Mouse (Mus musculus) lung, postnatal 0 days (tissue): Measurements from ENCODE around the gene Wipf1. TPM values are rescaled to one million over a fixed set of nuclear protein-coding genes. Genes with fewer than 3 reads are reported as not detected.
A peak's percentile ranks its signal among the peaks of the same experiment; 100 is the strongest.

Source experiments
- ATAC-seq: fragments of 200-750 bp; cut with Nextera tagmentation; 2 replicates; pipeline ENCODE4 v1.8.0; 2017; ENCODE audit warnings: moderate library complexity
- DNase-seq: peaks from one replicate; pipeline ENCODE4 v3.0.0-alpha.2; 2016; ENCODE audit warnings: low spot score
- H3K27ac ChIP-seq: fragments of 300-500 bp; sonication (generic); 2 replicates; pipeline ENCODE4 v1.5.1; 2014; ENCODE audit warnings: antibody characterized with exemption, mild to moderate bottlenecking, low read length, mixed read lengths
- H3K27me3 ChIP-seq: fragments of 300-500 bp; sonication (generic); replicated peaks from 2 replicates; pipeline ENCODE4 v1.6.1; 2014; ENCODE audit warnings: low read length, mixed read lengths; ENCODE audit not compliant: insufficient read depth
- H3K36me3 ChIP-seq: fragments of 300-500 bp; sonication (generic); 2 replicates; pipeline ENCODE4 v1.6.1; 2014; ENCODE audit warnings: low read length, mixed read lengths; ENCODE audit not compliant: insufficient read depth
- H3K4me1 ChIP-seq: fragments of 300-500 bp; sonication (generic); 2 replicates; pipeline ENCODE4 v1.6.1; 2014; ENCODE audit warnings: antibody characterized with exemption, low read depth, low read length, mixed read lengths; ENCODE audit not compliant: insufficient read depth
- H3K4me2 ChIP-seq: fragments of 300-500 bp; sonication (generic); replicated peaks from 2 replicates; pipeline ENCODE4 v1.6.1; 2014; ENCODE audit warnings: low read depth, mild to moderate bottlenecking, low read length, moderate library complexity, mixed read lengths
- H3K4me3 ChIP-seq: fragments of 300-500 bp; sonication (generic); 2 replicates; pipeline ENCODE4 v1.5.1; 2014; ENCODE audit warnings: low read depth, low read length
- H3K9ac ChIP-seq: fragments of 300-500 bp; sonication (generic); replicated peaks from 2 replicates; pipeline ENCODE4 v1.6.1; 2014; ENCODE audit warnings: low read depth, mild to moderate bottlenecking
- H3K9me3 ChIP-seq: fragments of 300-500 bp; sonication (generic); 2 replicates; pipeline ENCODE4 v1.6.1; 2016; ENCODE audit warnings: low read length, mixed read lengths
- CTCF ChIP-seq: IDR thresholded peaks from 2 replicates; pipeline ENCODE4 v1.5.1; 2016; ENCODE audit warnings: antibody characterized with exemption, mild to moderate bottlenecking
- EP300 ChIP-seq: IDR thresholded peaks from 2 replicates; pipeline ENCODE4 v1.6.1; 2016; ENCODE audit warnings: antibody characterized with exemption, mild to moderate bottlenecking, control low read depth
- WGBS: fragments of 180-500 bp; shearing (Covaris S2); extraction: QIAGEN DNeasy Blood & Tissue Kit; methylation state at CpG from one replicate; pipeline ENCODE4 v1.1.7; 2014; 5-methylcytosine and 5-hydroxymethylcytosine counted together
- polyA plus RNA-seq: library from polyadenylated mRNA; unstranded; fragments of >200 nt; fragmentation: Nextera tagmentation; extraction: Ambion mirVana; gene quantifications from 2 replicates; pipeline ENCODE4 v1.2.1, GENCODE M21; 2015

Wipf1 gene
- polyA plus RNA-seq, 1 experiment from 2014 or later, result 9.5 TPM

- H3K4me3 ChIP-seq, result no peak overlapping the region
- DNase-seq (no peak), ATAC-seq (peak; percentile 23; the same call in 1 of the 2 replicates)
- H3K36me3 ChIP-seq, result no peaks in the 10 kb centered on the region
- peak overlapping the region; percentile 51 for H3K27ac ChIP-seq
- 78% methylated on average over 12 of the region's 12 CpGs for WGBS
- no peak for TF ChIP-seq EP300
- no peak for TF ChIP-seq CTCF
- no peaks in the 10 kb centered on the region for H3K4me1 ChIP-seq
- H3K9ac ChIP-seq, result no peak overlapping the region
- H3K9me3 ChIP-seq, result no peaks in the 10 kb centered on the region
- H3K27me3 ChIP-seq, result no peaks in the 10 kb centered on the region
- no peak overlapping the region for H3K4me2 ChIP-seq
Observed at GRCm38 (mm10) chr2:73462757-73463339, 66.7 kb downstream of the Wipf1 start.

DNA sequence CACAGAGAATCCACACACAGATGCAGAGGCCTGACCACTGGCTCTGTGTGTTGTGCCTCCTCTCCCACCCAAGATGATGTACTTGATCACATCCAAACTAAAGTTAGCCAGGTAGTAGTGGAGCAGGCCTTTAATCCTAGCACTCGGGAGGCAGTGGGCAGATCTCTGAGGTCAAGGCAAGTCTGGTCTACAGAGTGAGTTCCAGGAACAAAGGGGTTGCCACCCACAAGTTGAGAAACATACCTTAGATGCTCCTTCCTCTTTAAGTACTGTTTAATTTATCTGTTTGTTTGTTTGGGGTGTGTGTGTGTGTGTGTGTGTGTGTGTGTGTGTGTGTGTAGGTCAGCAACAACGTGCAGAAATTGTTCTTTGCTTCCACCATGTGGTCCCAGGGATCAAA, 67.3 kb downstream of the Wipf1 start:
- Histone ChIP-seq H3K4me1 (no peaks in the 10 kb centered on the region), H3K9me3 (no peaks in the 10 kb centered on the region), H3K4me2 (no peak overlapping the region), H3K27me3 (no peaks in the 10 kb centered on the region), H3K36me3 (no peaks in the 10 kb centered on the region), H3K9ac (no peak overlapping the region), H3K4me3 (no peak overlapping the region), H3K27ac (no peak overlapping the region)
- TF ChIP-seq EP300 (no peak), CTCF (no peak)
- ATAC-seq, result no peak
- 62% methylated on average over 2 of the region's 2 CpGs for WGBS
- no peak for DNase-seq

DNA sequence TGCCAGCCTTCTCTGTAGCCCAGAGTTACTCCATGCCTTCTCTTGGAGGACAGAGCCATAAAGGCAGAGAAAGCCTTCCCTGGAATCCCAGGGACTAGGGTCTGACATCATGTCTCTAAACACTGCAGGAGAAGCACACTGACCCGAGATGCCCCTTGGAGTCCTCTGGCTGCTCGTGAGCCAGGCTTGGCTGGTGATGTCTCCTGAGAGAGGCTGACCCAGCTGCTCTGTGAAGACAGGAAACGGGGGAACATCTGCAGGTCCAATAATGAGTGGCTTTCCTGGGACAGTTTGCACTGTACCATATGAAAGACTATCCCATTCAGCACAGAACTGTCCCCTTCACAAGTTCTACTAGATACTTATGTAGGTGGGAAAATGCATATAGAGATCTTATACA, 69.4 kb downstream of the Wipf1 start:
- H3K4me1 ChIP-seq, result no peaks in the 10 kb centered on the region
- TF ChIP-seq CTCF (no peak), EP300 (no peak)
- no peak for DNase-seq

DNA sequence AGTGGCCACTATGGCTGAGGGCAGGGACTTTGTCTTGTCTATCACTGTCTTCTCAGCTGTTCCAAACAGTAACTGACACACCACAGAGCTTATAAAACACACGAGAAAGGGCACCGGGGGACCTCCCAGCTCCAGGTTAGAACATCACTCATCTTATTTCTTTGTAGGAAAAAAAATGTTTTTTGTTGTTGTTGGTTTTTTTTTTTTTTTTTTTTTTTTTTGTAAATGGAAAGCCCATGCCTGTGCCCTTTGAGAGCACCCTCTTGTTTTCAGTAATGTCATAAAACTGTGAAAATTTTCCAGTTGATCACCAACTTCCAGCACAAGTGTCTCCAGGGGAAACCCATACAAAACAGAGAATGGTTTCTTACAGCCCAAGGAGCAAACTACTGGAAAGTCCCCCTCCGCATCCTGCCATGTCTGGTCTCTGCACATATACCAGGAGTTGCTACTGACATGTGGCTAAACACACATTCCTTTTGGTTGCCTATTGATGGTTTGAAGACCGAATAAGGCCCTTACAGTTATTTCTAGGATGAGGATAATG, 69.9 kb downstream of the Wipf1 start:
- Histone ChIP-seq H3K9me3 (no peaks in the 10 kb centered on the region), H3K4me3 (no peak overlapping the region), H3K27me3 (no peaks in the 10 kb centered on the region), H3K9ac (no peak overlapping the region), H3K27ac (no peak overlapping the region), H3K4me2 (no peak overlapping the region), H3K36me3 (no peaks in the 10 kb centered on the region), H3K4me1 (no peaks in the 10 kb centered on the region)
- TF ChIP-seq EP300 (no peak), CTCF (no peak)
- 72% methylated on average over 4 of the region's 4 CpGs for WGBS
- no peak for ATAC-seq
- DNase-seq, result no peak

More for the DNA sequence above, 69.4 kb downstream of the Wipf1 start:
- WGBS, result 31% methylated on average over 3 of the region's 3 CpGs
- no peak overlapping the region for H3K9ac ChIP-seq
- H3K9me3 ChIP-seq, result no peaks in the 10 kb centered on the region
- H3K27me3 ChIP-seq, result no peaks in the 10 kb centered on the region
- H3K4me2 ChIP-seq, result no peak overlapping the region
- no peaks in the 10 kb centered on the region for H3K36me3 ChIP-seq
- H3K27ac ChIP-seq, result no peak overlapping the region
- ATAC-seq, result no peak
- no peak overlapping the region for H3K4me3 ChIP-seq

- H3K4me1 ChIP-seq, result no peaks in the 10 kb centered on the region
- no peak overlapping the region for H3K4me2 ChIP-seq
- no peaks in the 10 kb centered on the region for H3K9me3 ChIP-seq
- TF ChIP-seq EP300 (no peak), CTCF (no peak)
- no peak overlapping the region for H3K4me3 ChIP-seq
- ATAC-seq, result no peak
- H3K36me3 ChIP-seq, result no peaks in the 10 kb centered on the region
- 91% methylated on average over 6 of the region's 6 CpGs for WGBS
- no peak overlapping the region for H3K27ac ChIP-seq
- H3K9ac ChIP-seq, result no peak overlapping the region
- H3K27me3 ChIP-seq, result no peaks in the 10 kb centered on the region
- no peak for DNase-seq
Observed at GRCm38 (mm10) chr2:73456886-73457285, 72.6 kb downstream of the Wipf1 start.

GRCm38 (mm10) chr2:73456154-73456553, 73.4 kb downstream of the Wipf1 start:
- Histone ChIP-seq H3K9me3 (no peaks in the 10 kb centered on the region), H3K4me2 (no peak overlapping the region), H3K36me3 (no peaks in the 10 kb centered on the region), H3K9ac (no peak overlapping the region), H3K27ac (no peak overlapping the region), H3K4me1 (no peaks in the 10 kb centered on the region), H3K4me3 (no peak overlapping the region), H3K27me3 (no peaks in the 10 kb centered on the region)
- 83% methylated on average over 3 of the region's 3 CpGs for WGBS
- TF ChIP-seq CTCF (no peak), EP300 (no peak)
- no peak for ATAC-seq
- DNase-seq, result no peak

GRCm38 (mm10) chr2:73455541-73455940, 74.0 kb downstream of the Wipf1 start:
- no peaks in the 10 kb centered on the region for H3K9me3 ChIP-seq
- no peaks in the 10 kb centered on the region for H3K27me3 ChIP-seq
- no peak for DNase-seq
- TF ChIP-seq CTCF (no peak), EP300 (no peak)
- no peak overlapping the region for H3K4me3 ChIP-seq
- 81% methylated on average over 4 of the region's 4 CpGs for WGBS
- no peak overlapping the region for H3K9ac ChIP-seq
- H3K4me2 ChIP-seq, result no peak overlapping the region
- H3K4me1 ChIP-seq, result no peaks in the 10 kb centered on the region; the same call in 1 of the 2 replicates
- H3K36me3 ChIP-seq, result no peaks in the 10 kb centered on the region
- H3K27ac ChIP-seq, result no peak overlapping the region
- no peak for ATAC-seq
